Mouse (Mus musculus) cortical plate, adult 2 months (tissue): ENCODE measurements around the gene Gm17490. TPM values are rescaled to one million over a fixed set of nuclear protein-coding genes. Genes with fewer than 3 reads are reported as not detected.

Experiments
- H3K27ac ChIP-seq: fragments of 200-500 bp; 2 replicates; pipeline ENCODE4 v1.5.1; 2012; ENCODE audit warnings: low read length, control low read depth, inconsistent platforms; ENCODE audit not compliant: insufficient read depth
- H3K4me1 ChIP-seq: fragments of 200-500 bp; 2 replicates; pipeline ENCODE4 v1.6.1; 2011; ENCODE audit warnings: low read length; ENCODE audit not compliant: control insufficient read depth, insufficient read depth
- H3K4me3 ChIP-seq: fragments of 200-500 bp; 2 replicates; pipeline ENCODE4 v1.5.1; 2011; ENCODE audit warnings: mild to moderate bottlenecking, low read length, control low read depth; ENCODE audit not compliant: insufficient read depth
- CTCF ChIP-seq: fragments of 200-500 bp; IDR thresholded peaks from 2 replicates; pipeline ENCODE4 v1.5.1; 2011; ENCODE audit warnings: mild to moderate bottlenecking, control low read depth, low read length; ENCODE audit not compliant: insufficient read depth; ENCODE audit errors: extremely low read depth
- POLR2A ChIP-seq: fragments of 200-500 bp; IDR thresholded peaks from 2 replicates; pipeline ENCODE4 v1.6.1; 2011; ENCODE audit warnings: mild to moderate bottlenecking, low read length, control low read depth; ENCODE audit not compliant: insufficient read depth; ENCODE audit errors: extremely low read depth
- polyA plus RNA-seq: library from polyadenylated mRNA; depleted of rRNA; stranded (reverse); fragments of >200 nt; gene quantifications from 2 replicates; pipeline ENCODE4 v1.2.3, GENCODE M21; 2012; rRNA removed

Gene Gm17490
- polyA plus RNA-seq, 1 experiment = not detected

DNA sequence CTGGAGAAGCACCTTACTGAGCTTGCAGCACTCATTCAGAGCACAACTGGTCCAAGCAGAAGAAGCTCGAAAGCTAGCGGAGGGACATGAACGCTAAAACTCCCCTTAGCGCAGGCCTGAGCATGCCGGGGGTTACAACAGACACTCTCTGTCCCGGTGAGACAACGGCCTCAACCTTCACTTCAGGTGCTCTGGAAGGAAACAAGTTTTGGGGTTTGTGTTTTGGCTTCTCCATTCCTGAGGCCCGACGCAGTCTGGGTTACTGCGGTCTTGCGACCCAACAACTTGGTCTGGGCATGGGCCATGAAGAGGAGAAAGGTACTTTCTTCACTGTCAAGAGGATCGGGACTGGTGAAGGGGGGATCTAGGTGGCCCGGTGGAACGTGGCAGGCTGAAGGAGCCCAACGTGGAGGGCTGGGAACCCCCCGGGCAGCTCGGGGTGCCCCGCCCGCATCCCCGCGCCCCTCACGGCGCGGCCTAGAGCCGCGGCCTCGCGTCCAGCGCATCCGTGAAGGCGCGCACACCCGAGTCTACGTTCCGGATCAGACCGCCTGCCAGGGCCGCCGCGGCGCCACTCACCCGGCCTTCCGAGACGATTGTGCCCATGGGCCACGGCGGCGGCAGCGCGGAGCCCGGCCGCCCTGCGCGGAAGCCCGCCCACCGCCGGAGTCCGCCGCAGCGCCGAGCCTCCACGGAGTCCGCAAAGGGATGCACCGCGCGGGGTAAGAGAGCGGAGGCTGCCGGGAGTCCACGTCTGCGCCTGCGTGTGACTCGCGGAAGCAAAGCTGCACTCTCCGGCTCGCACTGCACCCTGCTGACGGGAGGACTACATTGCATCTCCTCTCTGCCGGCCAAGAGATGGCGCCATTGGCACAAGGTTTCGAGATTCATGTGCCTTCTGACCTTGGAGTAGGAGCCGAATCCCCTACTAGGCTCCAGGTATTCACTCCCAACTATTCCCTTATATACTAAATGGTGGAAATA, 23.3 kb downstream of the Gm17490 start:
- no peak overlapping the region for H3K27ac ChIP-seq
- no peaks in the 10 kb centered on the region for H3K4me1 ChIP-seq
- TF ChIP-seq POLR2A = peak; percentile 58; the same call in 1 of the 2 replicates
- peak; percentile 100 for TF ChIP-seq CTCF
- H3K4me3 ChIP-seq = peak overlapping the region; percentile 79

DNA sequence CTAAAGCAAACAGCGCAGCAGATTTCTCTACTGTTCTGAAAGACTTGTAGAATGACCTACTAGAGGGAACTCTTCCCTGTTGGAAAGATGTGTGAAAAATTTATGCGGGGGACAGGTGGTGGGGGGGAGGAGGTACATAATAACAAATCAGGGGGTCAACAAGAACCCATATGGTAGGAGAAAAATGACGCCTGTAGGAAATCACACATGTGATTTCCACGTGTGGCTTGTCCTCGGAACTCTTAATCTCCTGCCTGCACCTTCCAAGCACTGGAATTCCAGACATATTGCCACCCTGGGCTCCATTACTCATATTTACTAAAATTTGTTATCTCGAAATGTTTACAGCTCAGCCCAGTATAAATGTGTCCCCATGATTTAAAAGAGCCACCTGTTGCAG, 24.3 kb downstream of the Gm17490 start:
- Histone ChIP-seq H3K27ac (no peak overlapping the region), H3K4me1 (no peaks in the 10 kb centered on the region; the same call in 1 of the 2 replicates), H3K4me3 (0 out of 2 replicates have a peak overlapping the region, but pooled peaks have one; percentile 79)
- TF ChIP-seq CTCF = no peak

DNA sequence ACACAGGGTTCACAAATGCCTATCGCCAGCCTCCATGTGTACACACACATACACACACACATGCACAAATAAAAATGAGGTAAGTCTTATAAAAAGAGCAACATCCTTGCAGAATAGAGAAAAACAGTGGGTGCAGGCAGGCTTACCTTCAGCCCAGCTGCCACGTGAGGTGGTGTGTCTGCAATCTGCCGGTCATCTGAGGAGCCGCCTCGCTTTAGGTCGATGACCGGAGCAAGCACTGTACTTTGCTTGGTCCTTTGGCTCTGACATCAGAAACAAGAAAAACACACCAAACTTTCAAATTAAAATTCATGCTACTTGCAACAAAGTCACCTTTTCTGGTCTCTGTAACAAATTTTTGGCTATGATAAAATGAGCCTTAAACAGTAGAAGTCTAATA, 28.2 kb downstream of the Gm17490 start:
- Histone ChIP-seq H3K4me1 (no peaks in the 10 kb centered on the region; the same call in 1 of the 2 replicates), H3K27ac (no peak overlapping the region), H3K4me3 (no peak overlapping the region)
- TF ChIP-seq CTCF = no peak
- no peak for TF ChIP-seq POLR2A

DNA sequence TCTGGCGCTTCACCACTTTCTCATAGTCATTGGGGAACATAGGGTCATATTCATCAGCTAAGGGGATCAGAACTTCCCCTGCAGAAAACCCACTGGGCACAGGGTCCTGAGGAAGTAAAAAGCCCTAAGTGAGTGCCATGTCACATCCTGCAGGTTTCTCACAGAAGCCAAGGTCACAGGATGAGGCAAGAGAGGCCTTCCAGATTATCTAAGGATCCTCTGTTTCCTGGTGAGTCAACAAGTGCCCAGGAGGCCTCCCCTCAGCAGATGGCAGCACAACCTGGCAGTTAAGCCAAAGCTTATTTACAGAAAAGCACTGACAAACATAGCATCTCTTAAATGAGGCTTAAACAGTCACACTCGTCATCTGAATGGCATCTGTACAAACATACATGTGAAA, 29.4 kb downstream of the Gm17490 start:
- H3K4me1 ChIP-seq = no peaks in the 10 kb centered on the region; the same call in 1 of the 2 replicates
- no peak overlapping the region for H3K4me3 ChIP-seq
- H3K27ac ChIP-seq = no peak overlapping the region
- TF ChIP-seq POLR2A (no peak), CTCF (no peak)

DNA sequence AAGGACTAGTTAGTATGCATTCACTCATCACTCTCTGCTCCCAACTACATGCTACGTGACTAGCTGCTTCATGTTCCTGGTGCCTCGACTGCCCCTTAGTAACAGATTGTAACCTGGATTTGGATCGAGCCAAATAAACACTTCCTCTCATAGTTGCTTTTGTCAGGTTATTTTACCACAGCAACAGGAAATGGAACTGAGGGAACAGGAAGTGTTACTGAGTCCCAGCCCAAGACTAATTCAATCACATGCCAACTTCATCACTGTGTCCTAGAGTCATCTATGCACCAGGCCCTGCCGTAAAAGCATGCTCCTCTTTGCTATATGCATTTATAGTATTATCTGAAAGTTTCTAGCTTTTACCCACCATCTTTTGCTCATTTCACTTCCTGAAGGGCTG, 38.1 kb downstream of the Gm17490 start:
- Histone ChIP-seq H3K4me1 (no peaks in the 10 kb centered on the region), H3K27ac (no peak overlapping the region), H3K4me3 (no peak overlapping the region)
- no peak for TF ChIP-seq POLR2A
- TF ChIP-seq CTCF = no peak

DNA sequence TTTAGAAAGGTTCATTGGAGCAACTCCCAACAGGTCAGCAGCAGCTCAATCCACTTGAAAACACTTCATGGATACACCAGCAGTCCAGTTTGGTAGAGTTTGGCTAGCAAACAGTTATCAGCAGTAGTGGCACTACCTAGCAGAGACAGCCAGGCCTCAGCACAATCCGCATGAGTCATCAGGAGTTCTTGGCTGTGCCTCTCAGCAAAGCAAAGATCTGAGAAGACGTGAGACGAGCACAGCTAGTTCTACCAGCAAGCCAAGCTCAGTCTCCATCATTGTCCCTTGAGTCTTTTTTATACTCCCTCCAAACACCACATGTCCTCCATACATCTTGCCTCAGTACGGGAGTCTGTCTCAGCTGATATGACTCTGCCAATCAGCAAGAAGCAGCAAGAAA, 46.7 kb downstream of the Gm17490 start:
- H3K27ac ChIP-seq = no peak overlapping the region
- no peaks in the 10 kb centered on the region for H3K4me1 ChIP-seq
- TF ChIP-seq POLR2A (no peak), CTCF (no peak)
- no peak overlapping the region for H3K4me3 ChIP-seq

DNA sequence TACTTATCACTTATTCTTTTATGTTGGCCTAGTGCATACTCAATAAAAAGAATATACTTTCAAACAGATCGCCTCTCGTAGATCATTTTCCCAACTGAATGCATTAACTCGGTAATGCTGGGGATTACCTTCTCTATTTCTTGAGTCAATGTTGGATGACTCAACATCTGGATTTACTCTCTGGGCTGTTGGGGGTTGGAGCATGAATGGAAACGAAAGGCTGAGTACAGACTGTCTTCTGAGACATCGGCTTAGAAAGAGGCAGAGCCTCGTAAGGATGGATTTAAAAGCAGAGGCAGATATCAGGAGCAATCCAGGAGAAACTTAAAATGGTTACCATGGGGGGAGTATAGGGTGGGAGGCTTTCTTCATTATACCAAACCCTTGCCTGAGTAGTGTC, 47.9 kb downstream of the Gm17490 start:
- TF ChIP-seq POLR2A (no peak), CTCF (no peak)
- no peak overlapping the region for H3K27ac ChIP-seq
- no peak overlapping the region for H3K4me3 ChIP-seq
- no peaks in the 10 kb centered on the region for H3K4me1 ChIP-seq

Other genes with a start within 250 kb of the Gm17490 start
- 19.4 and 20.6 TPM in 2 replicates for gene Pfkfb3, start 72.2 kb downstream of the Gm17490 start, polyA plus RNA-seq
- gene Rbm17, start 22.1 kb downstream of the Gm17490 start, polyA plus RNA-seq = 93.7 and 104 TPM in 2 replicates
- 0.19 TPM in 2 replicates for gene Il2ra, start 16.5 kb upstream of the Gm17490 start, polyA plus RNA-seq
- 19.0 and 21.7 TPM in 2 replicates for gene Il15ra, start 79.0 kb upstream of the Gm17490 start, polyA plus RNA-seq
- 90.0 and 91.0 TPM in 2 replicates for gene Fbh1, start 151.3 kb upstream of the Gm17490 start, polyA plus RNA-seq
- 96.0 and 107 TPM in 2 replicates for gene Ankrd16, start 151.6 kb upstream of the Gm17490 start, polyA plus RNA-seq